Mouse (Mus musculus): Measurements from ENCODE around the gene Fcrls.
A peak's percentile ranks its signal among the peaks of the same experiment; 100 is the strongest.

Gene Fcrls

GRCm38 (mm10) chr3:87263436-87263835 is at the start of gene Fcrls:
Gene Fcrls (minus strand): TSS chr3:87263738.
- DNase-seq (ENCODE audit: low spot score in 2 of 2), result peak in 1 of 2 experiments; percentile 19

GRCm38 (mm10) chr3:87309922-87310321 is 46.4 kb upstream of the Fcrls start:
- DNase-seq (ENCODE audit: low spot score in 2 of 2), result no peak

- no peak for DNase-seq (ENCODE audit: low spot score in 2 of 2)
These were observed 36.4 kb upstream of the Fcrls start for GRCm38 (mm10) chr3:87299901-87300300.

GRCm38 (mm10) chr3:87274372-87274771 is 10.8 kb upstream of the Fcrls start:
- no peak for DNase-seq (ENCODE audit: low spot score in 2 of 2)

- no peak for DNase-seq (ENCODE audit: low spot score in 2 of 2)
These were observed 3.0 kb upstream of the Fcrls start for GRCm38 (mm10) chr3:87266581-87266980.

GRCm38 (mm10) chr3:87255239-87255638 is 8.3 kb downstream of the Fcrls start:
- peak in 1 of 2 experiments; percentile 4 for DNase-seq (ENCODE audit: low spot score in 2 of 2)

- DNase-seq (ENCODE audit: low spot score in 2 of 2), result peak in 1 of 2 experiments; percentile 45
These were observed 14.0 kb downstream of the Fcrls start for GRCm38 (mm10) chr3:87249571-87249970.

- DNase-seq (ENCODE audit: low spot score in 2 of 2), result peak; percentile 30 to 49
These were observed 16.2 kb downstream of the Fcrls start for GRCm38 (mm10) chr3:87247292-87247691.

- DNase-seq (ENCODE audit: low spot score in 2 of 2), result peak in 1 of 2 experiments; percentile 68
These were observed 19.9 kb downstream of the Fcrls start for GRCm38 (mm10) chr3:87243654-87244053.

GRCm38 (mm10) chr3:87240909-87241308 is 22.6 kb downstream of the Fcrls start:
- no peak for DNase-seq (ENCODE audit: low spot score in 2 of 2)

GRCm38 (mm10) chr3:87223636-87224035 is 39.9 kb downstream of the Fcrls start:
- DNase-seq (ENCODE audit: low spot score in 2 of 2), result no peak

- no peak for DNase-seq (ENCODE audit: low spot score in 2 of 2)
These were observed 41.2 kb downstream of the Fcrls start for GRCm38 (mm10) chr3:87222346-87222745.

- DNase-seq (ENCODE audit: low spot score in 2 of 2), result no peak
These were observed 48.4 kb downstream of the Fcrls start for GRCm38 (mm10) chr3:87215176-87215575.

GRCm38 (mm10) chr3:87214221-87214864 is 49.2 kb downstream of the Fcrls start:
- DNase-seq (ENCODE audit: low spot score in 2 of 2), result peak in 1 of 2 experiments; percentile 54

GRCm38 (mm10) chr3:87206336-87207075 is 57.0 kb downstream of the Fcrls start:
- DNase-seq (ENCODE audit: low spot score in 2 of 2), result no peak

Measured in left cerebral cortex, adult 9 months (tissue).